Mouse (Mus musculus): ENCODE results near the gene Rtn4. TPM values are rescaled to one million over a fixed set of nuclear protein-coding genes. Genes with fewer than 3 reads are reported as not detected.

Gene Rtn4
- polyA plus RNA-seq, 1 experiment from 2014 or later: 61.3 TPM

DNA sequence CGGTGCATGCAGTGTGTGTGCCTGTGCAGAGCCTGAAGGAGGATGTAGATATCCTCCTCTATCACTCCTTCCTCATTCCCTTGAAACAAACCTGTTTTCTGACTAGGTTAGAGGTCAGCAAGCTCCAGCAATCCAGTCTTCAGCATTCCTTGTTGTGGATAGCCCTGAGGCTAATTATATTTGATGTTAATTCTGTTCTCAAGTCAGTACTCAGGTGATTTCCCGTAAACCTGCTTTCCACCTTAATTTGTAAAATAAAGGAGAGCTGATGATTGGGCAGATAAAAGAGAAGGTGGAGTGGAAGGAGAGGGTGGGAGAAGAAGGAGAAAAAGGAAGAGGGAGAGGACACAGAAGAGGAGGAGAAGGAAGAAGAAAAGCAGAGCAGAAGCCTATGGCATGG, 8.5 kb upstream of the Rtn4 start:
- ATAC-seq (ENCODE audit: low FRiP score, low read depth): no peak
- no peak overlapping the region for H3K4me2 ChIP-seq (replicated peaks)
- no peaks in the 10 kb centered on the region for H3K36me3 ChIP-seq
- no peaks in the 10 kb centered on the region for H3K27me3 ChIP-seq
- no peak overlapping the region for H3K4me3 ChIP-seq
- H3K9me3 ChIP-seq: no peaks in the 10 kb centered on the region; the same call in 1 of the 2 replicates
- no peak overlapping the region for H3K9ac ChIP-seq
- H3K27ac ChIP-seq: no peak overlapping the region
- 76% methylated on average over 2 of the region's 2 CpGs for WGBS
- no peaks in the 10 kb centered on the region for H3K4me1 ChIP-seq

DNA sequence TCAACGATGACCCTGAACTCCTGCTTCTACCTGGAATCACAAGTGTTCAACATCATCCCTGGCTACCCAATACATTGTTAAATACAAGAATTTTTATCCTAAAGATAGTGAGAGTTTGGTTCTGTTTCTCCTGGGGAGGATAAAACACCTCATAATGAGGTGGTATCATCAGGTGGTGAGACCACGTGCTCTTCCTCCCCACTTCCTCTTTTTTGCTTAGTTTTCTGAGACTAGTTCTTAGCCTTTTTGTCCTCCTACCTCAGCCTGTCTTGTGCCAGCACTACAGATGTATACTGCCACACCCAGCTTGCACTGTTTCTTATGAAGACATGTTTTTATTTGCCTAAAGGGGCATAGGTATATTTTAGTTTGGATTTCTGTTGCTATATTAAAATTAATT, 6.6 kb upstream of the Rtn4 start:
- WGBS: 85% methylated on average over 2 of the region's 2 CpGs
- Histone ChIP-seq H3K27me3 (no peaks in the 10 kb centered on the region), H3K27ac (no peak overlapping the region), H3K4me1 (no peaks in the 10 kb centered on the region), H3K9me3 (no peaks in the 10 kb centered on the region; the same call in 1 of the 2 replicates), H3K9ac (no peak overlapping the region), H3K4me3 (no peak overlapping the region), H3K36me3 (no peaks in the 10 kb centered on the region), H3K4me2 (replicated peaks) (no peak overlapping the region)
- ATAC-seq (ENCODE audit: low FRiP score, low read depth): no peak

GRCm38 (mm10) chr11:29691556-29691955, 1.2 kb upstream of the Rtn4 start:
- H3K4me2 ChIP-seq (replicated peaks): no peak overlapping the region

DNA sequence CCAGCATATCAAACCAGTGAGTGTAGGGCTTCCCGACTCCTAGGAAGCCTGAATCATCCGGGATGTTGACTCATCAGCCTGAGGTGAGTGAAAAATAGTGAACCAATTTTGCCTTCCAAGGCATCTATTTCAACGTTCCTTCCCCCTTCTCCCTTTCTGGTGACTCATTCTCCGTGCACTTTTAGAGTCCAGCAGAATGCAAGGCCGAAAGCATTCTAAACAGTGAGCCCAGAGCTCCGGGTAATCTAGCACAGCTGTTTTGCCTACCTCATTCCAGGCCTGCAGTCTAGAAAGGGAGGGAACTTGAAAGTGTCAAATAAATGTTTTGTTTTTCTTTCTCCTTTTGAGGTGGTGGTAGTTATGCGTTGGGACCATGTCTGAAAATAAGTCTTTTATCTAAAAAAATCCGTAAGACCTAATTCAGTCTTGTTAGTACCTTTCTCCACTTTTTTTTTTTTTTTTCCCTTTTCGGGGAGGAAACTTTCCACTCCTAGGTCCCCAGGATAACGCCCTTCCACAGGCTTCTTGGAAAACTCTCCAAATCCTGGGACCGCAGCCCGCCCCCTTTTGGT, 550 bp upstream of the Rtn4 start:
- Histone ChIP-seq H3K4me2 (replicated peaks) (peak overlapping the region; percentile 46), H3K4me1 (peaks cover 6% of the 10 kb centered on the region), H3K9me3 (no peaks in the 10 kb centered on the region), H3K27me3 (no peaks in the 10 kb centered on the region), H3K4me3 (peak overlapping the region; percentile 15), H3K9ac (no peak overlapping the region), H3K27ac (peak overlapping the region; percentile 81), H3K36me3 (peaks cover 9% of the 10 kb centered on the region; the same call in 1 of the 2 replicates)
- WGBS: 12% methylated on average over 12 of the region's 12 CpGs
- ATAC-seq (ENCODE audit: low FRiP score, low read depth): peak; percentile 13; the same call in 1 of the 2 replicates

More at GRCm38 (mm10) chr11:29691556-29691955, 1.2 kb upstream of the Rtn4 start:
- no peaks in the 10 kb centered on the region for H3K9me3 ChIP-seq
- no peak overlapping the region for H3K9ac ChIP-seq
- peak overlapping the region; percentile 81; the same call in 1 of the 2 replicates for H3K27ac ChIP-seq
- no peaks in the 10 kb centered on the region for H3K27me3 ChIP-seq
- peaks cover 6% of the 10 kb centered on the region for H3K4me1 ChIP-seq
- no peak for ATAC-seq (ENCODE audit: low FRiP score, low read depth)
- peaks cover 3% of the 10 kb centered on the region; the same call in 1 of the 2 replicates for H3K36me3 ChIP-seq
- H3K4me3 ChIP-seq: no peak overlapping the region
- 83% methylated on average over 1 of the region's 1 CpGs for WGBS

- H3K4me3 ChIP-seq: peak overlapping the region; percentile 95
- H3K4me2 ChIP-seq (replicated peaks): peak overlapping the region; percentile 60
- no peaks in the 10 kb centered on the region for H3K27me3 ChIP-seq
- peak; percentile 77 for ATAC-seq (ENCODE audit: low FRiP score, low read depth)
- H3K27ac ChIP-seq: peak overlapping the region; percentile 99
- WGBS: under 1% methylated on average over 50 of the region's 53 CpGs
- H3K36me3 ChIP-seq: peaks cover 9% of the 10 kb centered on the region; the same call in 1 of the 2 replicates
- peaks cover 6% of the 10 kb centered on the region for H3K4me1 ChIP-seq
- no peaks in the 10 kb centered on the region for H3K9me3 ChIP-seq
- peak overlapping the region; percentile 98 for H3K9ac ChIP-seq
These were observed 1.0 kb downstream of the Rtn4 start for GRCm38 (mm10) chr11:29693576-29694410.

DNA sequence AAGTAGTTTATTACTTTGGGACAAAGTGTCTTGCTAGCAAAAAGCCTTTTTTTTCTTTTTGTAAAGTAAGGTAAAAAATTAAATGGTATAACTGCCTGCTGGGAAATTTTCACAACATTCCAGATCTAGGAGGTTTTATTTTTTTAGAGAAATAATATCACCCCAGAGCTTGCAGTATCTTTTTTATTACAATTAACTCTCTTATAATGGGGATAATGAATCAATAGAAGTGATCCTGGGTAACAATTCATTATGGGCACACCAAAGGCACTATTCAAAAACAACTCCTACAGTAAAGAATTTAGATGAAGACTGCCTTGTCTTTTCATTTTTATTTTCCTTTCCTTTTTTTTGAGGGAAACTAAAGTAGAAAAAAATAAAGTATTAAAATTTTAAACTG, 2.0 kb downstream of the Rtn4 start:
- Histone ChIP-seq H3K9me3 (no peaks in the 10 kb centered on the region), H3K9ac (no peak overlapping the region), H3K36me3 (peaks cover 9% of the 10 kb centered on the region; the same call in 1 of the 2 replicates), H3K27ac (no peak overlapping the region), H3K27me3 (no peaks in the 10 kb centered on the region), H3K4me3 (no peak overlapping the region), H3K4me2 (replicated peaks) (no peak overlapping the region), H3K4me1 (peaks cover 6% of the 10 kb centered on the region)
- no peak for ATAC-seq (ENCODE audit: low FRiP score, low read depth)

DNA sequence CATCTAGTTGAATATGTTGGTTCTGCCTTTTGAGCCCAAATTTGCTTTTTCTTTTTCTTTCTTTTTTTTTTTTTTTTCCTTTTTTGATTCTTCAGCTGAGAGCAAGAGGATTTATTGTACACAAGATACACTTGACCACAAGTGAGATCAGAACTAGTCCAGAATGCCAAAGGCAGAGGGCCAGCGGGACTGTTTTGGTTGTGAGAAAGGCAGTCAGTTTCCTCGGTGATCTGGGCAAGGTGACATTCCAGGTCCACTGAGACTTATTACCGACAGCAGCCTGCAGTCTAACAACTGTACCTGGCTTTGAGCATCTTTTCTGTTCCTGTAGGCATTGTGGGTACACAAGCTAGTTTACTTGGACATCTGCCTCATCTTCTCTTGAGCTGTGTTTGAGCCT, 10.0 kb downstream of the Rtn4 start:
- Histone ChIP-seq H3K4me3 (no peak overlapping the region), H3K27me3 (no peaks in the 10 kb centered on the region), H3K27ac (no peak overlapping the region), H3K4me2 (replicated peaks) (no peak overlapping the region), H3K4me1 (no peaks in the 10 kb centered on the region), H3K9me3 (no peaks in the 10 kb centered on the region), H3K36me3 (peaks cover 21% of the 10 kb centered on the region), H3K9ac (no peak overlapping the region)
- WGBS: 81% methylated on average over 3 of the region's 3 CpGs
- ATAC-seq (ENCODE audit: low FRiP score, low read depth): no peak

DNA sequence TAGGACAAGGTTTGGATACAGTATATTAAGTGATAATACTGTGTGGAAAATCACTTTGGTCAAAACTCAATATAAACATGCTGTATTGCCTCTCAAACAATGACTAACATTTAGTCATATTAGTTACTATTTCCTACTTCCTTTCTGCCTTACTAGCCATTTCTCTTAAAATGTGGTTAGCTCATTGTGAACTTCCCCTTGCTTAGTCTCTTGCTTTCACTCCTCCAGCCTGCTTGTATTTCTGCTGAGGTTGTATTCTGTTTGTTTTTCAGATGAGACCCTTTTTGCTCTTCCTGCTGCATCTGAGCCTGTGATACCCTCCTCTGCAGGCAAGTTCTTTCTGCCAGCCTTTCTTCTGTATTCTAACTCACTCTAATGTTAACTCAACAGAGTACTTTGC, 12.5 kb downstream of the Rtn4 start:
- Histone ChIP-seq H3K9ac (no peak overlapping the region), H3K4me2 (replicated peaks) (no peak overlapping the region), H3K36me3 (peaks cover 32% of the 10 kb centered on the region), H3K9me3 (no peaks in the 10 kb centered on the region), H3K4me3 (no peak overlapping the region), H3K27ac (no peak overlapping the region), H3K27me3 (no peaks in the 10 kb centered on the region), H3K4me1 (no peaks in the 10 kb centered on the region)
- no peak for ATAC-seq (ENCODE audit: low FRiP score, low read depth)

GRCm38 (mm10) chr11:29706845-29707244, 14.1 kb downstream of the Rtn4 start:
- H3K9ac ChIP-seq: no peak overlapping the region
- WGBS: 94% methylated on average over 4 of the region's 4 CpGs
- no peaks in the 10 kb centered on the region for H3K4me1 ChIP-seq
- H3K4me2 ChIP-seq (replicated peaks): no peak overlapping the region
- H3K36me3 ChIP-seq: peaks cover 32% of the 10 kb centered on the region
- no peaks in the 10 kb centered on the region for H3K27me3 ChIP-seq
- no peaks in the 10 kb centered on the region for H3K9me3 ChIP-seq
- no peak overlapping the region for H3K4me3 ChIP-seq
- no peak for ATAC-seq (ENCODE audit: low FRiP score, low read depth)
- no peak overlapping the region for H3K27ac ChIP-seq

- no peak overlapping the region for H3K4me2 ChIP-seq (replicated peaks)
- H3K4me3 ChIP-seq: no peak overlapping the region
- H3K9ac ChIP-seq: no peak overlapping the region
- H3K36me3 ChIP-seq: peaks cover 35% of the 10 kb centered on the region
- H3K9me3 ChIP-seq: no peaks in the 10 kb centered on the region
- H3K4me1 ChIP-seq: no peaks in the 10 kb centered on the region
- no peak overlapping the region for H3K27ac ChIP-seq
- H3K27me3 ChIP-seq: no peaks in the 10 kb centered on the region
- ATAC-seq (ENCODE audit: low FRiP score, low read depth): no peak
These were observed 16.8 kb downstream of the Rtn4 start for GRCm38 (mm10) chr11:29709512-29709911.

DNA sequence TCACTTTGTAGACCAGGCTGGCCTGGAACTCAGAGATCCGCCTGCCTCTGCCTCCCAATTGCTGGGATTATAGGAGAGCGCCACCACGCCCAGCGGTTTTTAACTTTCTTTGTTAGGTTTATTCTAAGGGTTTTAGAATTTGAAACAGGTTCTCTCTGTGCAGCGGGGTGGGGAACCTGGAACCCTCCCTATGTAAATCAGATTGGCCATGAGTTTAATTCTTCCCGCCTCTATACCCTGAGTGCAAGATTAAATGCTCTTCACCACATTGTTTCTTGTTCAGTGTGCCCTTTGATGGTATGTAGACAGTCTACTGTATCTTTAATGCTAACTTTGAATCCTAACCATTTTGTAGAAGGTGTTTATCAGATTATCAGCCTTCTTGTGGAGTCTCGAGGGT, 21.4 kb downstream of the Rtn4 start:
- Histone ChIP-seq H3K27me3 (no peaks in the 10 kb centered on the region), H3K9me3 (no peaks in the 10 kb centered on the region)
- WGBS: 92% methylated on average over 7 of the region's 7 CpGs

DNA sequence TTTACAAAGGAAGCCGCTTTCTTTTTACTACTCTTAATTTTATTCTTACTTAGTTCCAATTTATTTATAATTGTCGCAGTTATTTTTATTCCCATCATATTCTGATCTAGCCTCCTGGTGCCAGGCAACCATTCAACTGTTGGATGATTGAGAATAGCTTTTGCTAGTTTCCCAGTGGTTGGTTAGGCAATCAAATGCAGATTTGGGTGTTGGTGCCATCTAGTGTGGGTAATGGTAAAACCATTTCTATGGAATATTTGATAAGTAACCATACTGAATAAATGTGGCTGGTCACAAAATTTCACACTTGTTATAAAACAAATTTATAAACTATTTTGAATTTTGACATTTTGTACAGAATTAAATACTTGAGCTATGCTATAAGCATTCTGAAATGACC, 22.0 kb downstream of the Rtn4 start:
- Histone ChIP-seq H3K9me3 (no peaks in the 10 kb centered on the region), H3K27ac (no peak overlapping the region), H3K4me1 (peaks cover 10% of the 10 kb centered on the region), H3K4me3 (no peak overlapping the region), H3K36me3 (peaks cover 9% of the 10 kb centered on the region; the same call in 1 of the 2 replicates), H3K27me3 (no peaks in the 10 kb centered on the region), H3K9ac (no peak overlapping the region), H3K4me2 (replicated peaks) (no peak overlapping the region)
- WGBS: 94% methylated on average over 2 of the region's 2 CpGs
- ATAC-seq (ENCODE audit: low FRiP score, low read depth): no peak

More for the DNA sequence above, 21.4 kb downstream of the Rtn4 start:
- Histone ChIP-seq H3K9ac (no peak overlapping the region), H3K27ac (no peak overlapping the region), H3K4me3 (no peak overlapping the region), H3K4me2 (replicated peaks) (no peak overlapping the region), H3K36me3 (peaks cover 9% of the 10 kb centered on the region; the same call in 1 of the 2 replicates), H3K4me1 (peaks cover 10% of the 10 kb centered on the region)
- ATAC-seq (ENCODE audit: low FRiP score, low read depth): no peak
